Mouse (Mus musculus) left cerebral cortex, postnatal 25 days (tissue): ENCODE results near the gene Mpnd. TPM values are rescaled to one million over a fixed set of nuclear protein-coding genes. Genes with fewer than 3 reads are reported as not detected.

Experiments used
- DNase-seq, 2 experiments: peaks; one replicate each; pipeline ENCODE4 v3.0.0; 2022; ENCODE audit warnings: low spot score in 2 of 2, mixed read lengths in 1 of 2
- intact Hi-C: fragments of 180-260 bp; cut with DNase I; formaldehyde crosslinking; loops from one replicate; pipeline ENCODE4 v1.15.1; 2025
- total RNA-seq, 2 experiments: library from RNA; stranded (reverse); gene quantifications; 2 replicates each; pipeline ENCODE4 v1.2.3; 2021

Mpnd gene
- total RNA-seq, 2 experiments from 2014 or later: 97.4 to 104 TPM

- DNase-seq: no peak
- intact Hi-C loops: no loop called here
Measured at GRCm38 (mm10) chr17:56016382-56016781, 10.9 kb downstream of the Mpnd start.

- no peak for DNase-seq
- intact Hi-C loops: no loop called here
Measured at GRCm38 (mm10) chr17:56016793-56017785, 11.6 kb downstream of the Mpnd start.

DNA sequence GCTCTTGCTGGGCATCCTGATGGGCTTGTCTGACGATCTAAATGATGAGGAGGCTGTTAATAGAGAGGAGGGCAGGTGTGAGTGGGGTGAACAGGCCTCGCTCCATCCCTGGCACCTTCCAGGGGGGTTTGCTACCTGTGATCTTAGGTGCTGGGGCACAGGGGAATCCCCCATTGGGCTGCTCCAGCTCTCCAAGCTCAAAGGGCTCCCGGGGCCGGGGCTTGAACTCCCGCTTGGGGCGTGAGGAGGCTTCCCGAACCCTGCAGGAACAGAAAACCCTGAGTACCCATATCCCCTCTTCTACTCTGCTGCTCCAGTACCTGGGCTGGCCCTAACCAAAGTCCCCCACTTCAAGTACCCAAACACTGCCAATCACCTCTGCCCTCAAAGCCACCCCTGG lies 12.3 kb downstream of the Mpnd start:
- no peak for DNase-seq
- intact Hi-C loops: no loop called here

DNA sequence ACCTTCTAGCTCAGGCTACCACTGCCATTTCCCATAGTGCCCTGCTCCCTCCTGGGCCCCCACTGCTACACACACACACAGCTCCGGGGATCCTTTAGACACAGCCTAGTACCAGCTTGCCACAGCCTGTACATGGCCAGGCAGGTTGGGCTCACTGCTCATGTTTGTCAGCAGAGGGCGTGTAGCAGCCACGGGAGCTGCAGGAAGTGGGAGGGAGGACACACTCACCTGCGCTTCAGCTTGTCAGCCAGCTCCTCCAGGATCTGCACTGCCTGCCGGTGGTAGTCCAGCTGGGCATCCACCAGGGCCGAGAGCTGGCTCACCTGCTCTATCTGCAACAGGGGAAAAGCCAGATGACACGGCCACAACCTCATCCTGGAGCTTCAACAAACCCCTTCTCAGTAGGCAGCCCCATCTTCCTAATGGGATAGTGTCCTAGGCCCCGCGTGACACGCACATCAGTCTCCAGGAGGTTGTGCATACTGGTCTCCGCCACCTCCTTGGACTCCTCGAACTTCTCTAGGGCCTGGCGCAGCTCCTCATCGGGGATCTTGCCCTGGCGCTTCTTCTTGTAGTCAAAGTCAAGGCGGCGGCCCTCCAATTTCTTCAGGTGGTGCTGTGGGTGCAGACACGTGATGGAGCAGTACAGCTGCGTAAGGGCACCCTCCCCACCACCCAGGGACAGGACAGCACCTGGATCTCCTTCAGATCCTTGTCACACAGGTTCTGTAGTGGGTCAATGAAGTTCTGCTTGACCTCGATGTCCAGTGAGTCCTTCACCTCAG lies 13.0 kb downstream of the Mpnd start:
- intact Hi-C loops: no loop called here
- DNase-seq: peak; percentile 66 to 73

DNA sequence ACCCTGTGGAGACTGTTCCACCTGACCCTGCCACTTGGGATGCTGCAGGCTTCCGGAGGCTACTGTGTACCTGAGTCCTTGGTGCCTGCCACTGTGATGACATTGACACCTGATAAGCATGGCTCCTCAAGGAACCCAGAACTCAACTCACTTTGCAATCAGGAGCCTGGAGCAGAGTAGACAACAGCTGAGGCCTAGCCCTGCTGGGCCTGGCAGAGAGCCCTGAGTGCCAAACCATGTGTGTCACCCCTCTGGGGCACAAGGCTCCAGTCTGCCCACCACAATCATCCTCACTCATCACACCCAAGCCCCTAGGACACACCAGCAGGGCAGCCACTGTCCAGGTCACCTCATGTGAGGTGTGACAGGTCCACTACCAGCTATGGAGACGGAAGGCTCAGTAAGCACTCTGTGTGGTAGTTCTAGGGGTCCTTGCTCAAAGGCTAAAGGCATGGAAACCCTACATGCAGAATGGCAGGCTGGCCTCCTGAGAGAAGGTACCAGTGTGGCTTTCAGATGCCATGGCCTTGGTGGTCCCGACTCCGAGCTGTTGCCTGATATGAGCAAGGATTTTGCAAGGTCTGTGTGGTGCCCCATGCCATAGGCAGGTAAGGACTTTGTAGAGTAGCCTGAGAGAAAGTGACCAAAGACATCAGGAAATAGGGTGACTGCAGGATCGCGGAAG lies 15.0 kb downstream of the Mpnd start:
- intact Hi-C loops: no loop called here
- no peak for DNase-seq

- peak; percentile 63 to 89 for DNase-seq
- intact Hi-C loops: no loop called here
Measured at GRCm38 (mm10) chr17:56021161-56021910, 15.8 kb downstream of the Mpnd start.

- no peak for DNase-seq
Measured at GRCm38 (mm10) chr17:56022131-56022988, 16.8 kb downstream of the Mpnd start.

GRCm38 (mm10) chr17:56022989-56023290 lies 17.4 kb downstream of the Mpnd start:
- intact Hi-C loops: loop anchor here (1.0 kb wide), 1 partner anchor 11 kb away; no protein-coding TSS in a partner anchor

More at GRCm38 (mm10) chr17:56022131-56022988, 16.8 kb downstream of the Mpnd start:
- intact Hi-C loops: loop anchor here (1.0 kb wide), 1 partner anchor 12 kb away; no protein-coding TSS in a partner anchor

DNA sequence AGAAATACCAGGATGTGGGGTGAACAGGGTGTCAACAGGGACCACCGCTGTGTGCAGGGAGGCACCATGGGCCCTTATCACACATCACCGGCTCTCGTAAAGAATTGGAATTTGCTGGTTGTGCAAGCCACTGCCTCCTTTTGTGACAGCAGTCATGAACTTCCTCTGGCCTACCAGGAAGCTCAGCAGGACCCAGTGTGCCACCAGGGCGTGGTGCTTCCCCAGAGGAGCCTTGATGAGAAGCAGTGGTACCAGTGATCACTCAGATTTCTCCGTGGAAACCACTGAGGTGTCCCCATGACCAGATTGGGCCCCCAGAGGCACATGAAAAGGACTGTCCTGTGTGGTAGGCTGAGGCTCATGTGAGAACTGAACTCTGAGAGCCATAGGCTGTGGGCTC lies 17.9 kb downstream of the Mpnd start:
- DNase-seq: no peak
- intact Hi-C loops: no loop called here

More at GRCm38 (mm10) chr17:56022989-56023290, 17.4 kb downstream of the Mpnd start:
- DNase-seq: no peak

DNA sequence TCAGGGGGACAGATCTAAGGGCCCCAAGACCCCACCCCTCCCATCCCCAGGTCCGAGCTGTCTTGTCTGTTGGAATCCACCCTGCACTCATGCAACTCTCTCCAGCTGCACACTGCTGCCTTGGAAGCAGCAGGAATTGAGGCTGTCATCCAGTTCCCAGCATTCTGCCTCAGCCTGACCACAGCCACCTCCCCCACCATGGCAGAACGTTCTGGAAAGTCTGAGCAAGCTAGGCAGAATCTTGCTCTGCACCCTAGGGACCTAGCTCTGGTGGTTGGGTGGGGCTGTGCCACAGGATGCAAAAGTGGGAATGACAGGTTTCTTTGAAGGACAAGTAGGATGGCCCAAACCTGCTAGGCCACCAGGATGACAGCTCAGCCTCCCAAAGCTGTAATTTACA lies 19.0 kb downstream of the Mpnd start:
- intact Hi-C loops: no loop called here
- DNase-seq: no peak

- intact Hi-C loops: no loop called here
- no peak for DNase-seq
Measured at GRCm38 (mm10) chr17:56024931-56025330, 19.4 kb downstream of the Mpnd start.

GRCm38 (mm10) chr17:56026303-56026702 lies 20.8 kb downstream of the Mpnd start:
- intact Hi-C loops: no loop called here

GRCm38 (mm10) chr17:56026881-56027280 lies 21.4 kb downstream of the Mpnd start:
- DNase-seq: no peak

More at GRCm38 (mm10) chr17:56026303-56026702, 20.8 kb downstream of the Mpnd start:
- DNase-seq: no peak

GRCm38 (mm10) chr17:56027801-56028441 lies 22.4 kb downstream of the Mpnd start:
- intact Hi-C loops: no loop called here
- no peak for DNase-seq

More at GRCm38 (mm10) chr17:56026881-56027280, 21.4 kb downstream of the Mpnd start:
- intact Hi-C loops: no loop called here

- intact Hi-C loops: no loop called here
- no peak for DNase-seq
Measured at GRCm38 (mm10) chr17:56030238-56030870, 24.8 kb downstream of the Mpnd start.

DNA sequence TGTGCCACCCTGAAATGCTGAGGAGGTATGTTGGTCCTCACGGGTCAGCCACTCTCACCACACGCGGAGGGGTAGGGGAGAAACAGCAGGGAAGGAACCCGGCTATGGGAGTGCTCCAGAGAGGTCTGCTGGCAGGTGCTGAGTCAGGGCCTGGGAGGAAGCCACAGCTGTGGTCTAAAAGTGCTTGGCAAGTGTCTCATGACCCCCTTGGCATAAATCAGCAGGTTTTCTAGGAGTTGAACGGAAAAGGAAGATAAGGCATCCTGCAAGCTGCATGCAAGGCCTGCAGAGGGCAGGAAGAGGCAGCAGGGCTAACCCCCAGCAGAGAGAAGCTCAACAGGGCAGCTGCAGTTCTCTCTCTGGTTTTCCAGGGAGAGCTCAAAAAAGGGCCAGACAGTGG lies 25.4 kb downstream of the Mpnd start:
- intact Hi-C loops: no loop called here

DNA sequence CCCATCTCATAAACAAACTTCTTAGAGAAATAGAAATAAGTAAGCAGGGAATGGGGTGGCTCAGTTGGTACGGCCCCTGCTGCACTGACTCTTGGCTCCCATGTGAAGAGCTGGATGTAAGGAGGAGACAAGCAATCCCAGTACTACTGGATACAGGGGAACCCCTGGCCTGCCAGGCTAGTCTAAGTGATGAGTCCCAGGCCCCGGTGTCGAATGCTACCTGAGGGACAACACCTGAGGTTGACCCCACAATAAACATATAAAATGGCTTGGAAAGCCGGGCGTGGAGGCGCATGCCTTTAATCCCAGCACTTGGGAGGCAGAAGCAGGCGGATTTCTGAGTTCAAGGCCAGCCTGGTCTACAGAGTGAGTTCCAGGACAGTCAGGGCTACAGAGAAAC lies 25.9 kb downstream of the Mpnd start:
- intact Hi-C loops: no loop called here
- DNase-seq: no peak

More for the DNA sequence above, 25.4 kb downstream of the Mpnd start:
- DNase-seq: no peak
